Mouse (Mus musculus) neural tube, embryonic 11.5 days (tissue): Measurements from ENCODE around the gene Arhgap17. TPM values are rescaled to one million over a fixed set of nuclear protein-coding genes. Genes with fewer than 3 reads are reported as not detected.

Experiments
- ATAC-seq: fragments of 200-750 bp; cut with Nextera tagmentation; 2 replicates; pipeline ENCODE4 v1.8.0; 2017; ENCODE audit warnings: moderate number of reproducible peaks, mild to moderate bottlenecking, moderate TSS enrichment, moderate library complexity; ENCODE audit not compliant: insufficient read depth, low FRiP score, low TSS enrichment
- DNase-seq: peaks from one replicate; pipeline ENCODE4 v3.0.0-alpha.2; 2015; ENCODE audit warnings: low spot score
- H3K27ac ChIP-seq: fragments of 300-500 bp; sonication (generic); 2 replicates; pipeline ENCODE4 v1.5.1; 2014; ENCODE audit warnings: low read depth, mild to moderate bottlenecking, low read length
- H3K27me3 ChIP-seq: fragments of 300-500 bp; sonication (generic); 2 replicates; pipeline ENCODE4 v1.6.1; 2014; ENCODE audit warnings: mild to moderate bottlenecking, low read length, mixed read lengths; ENCODE audit not compliant: control insufficient read depth, insufficient read depth
- H3K36me3 ChIP-seq: fragments of 300-500 bp; sonication (generic); 2 replicates; pipeline ENCODE4 v1.6.1; 2014; ENCODE audit warnings: mild to moderate bottlenecking, low read length, moderate library complexity, mixed read lengths; ENCODE audit not compliant: control insufficient read depth, insufficient read depth
- H3K4me1 ChIP-seq: fragments of 300-500 bp; sonication (generic); 2 replicates; pipeline ENCODE4 v1.6.1; 2014; ENCODE audit warnings: low read length, mixed read lengths; ENCODE audit not compliant: control insufficient read depth, insufficient read depth
- H3K4me2 ChIP-seq: fragments of 300-500 bp; sonication (generic); 2 replicates; pipeline ENCODE4 v1.6.1; 2014; ENCODE audit warnings: low read depth, mild to moderate bottlenecking, moderate library complexity
- H3K4me3 ChIP-seq: fragments of 300-500 bp; sonication (generic); 2 replicates; pipeline ENCODE4 v1.5.1; 2014; ENCODE audit warnings: low read depth, low read length
- H3K9ac ChIP-seq: fragments of 300-500 bp; sonication (generic); 2 replicates; pipeline ENCODE4 v1.6.1; 2014; ENCODE audit warnings: mild to moderate bottlenecking, low read length
- H3K9me3 ChIP-seq: fragments of 300-500 bp; sonication (generic); 2 replicates; pipeline ENCODE4 v1.6.1; 2016; ENCODE audit warnings: low read length; ENCODE audit not compliant: control insufficient read depth
- WGBS: fragments of 180-500 bp; shearing (Covaris S2); extraction: QIAGEN DNeasy Blood & Tissue Kit; methylation state at CpG from one replicate; pipeline ENCODE4 v1.1.7; 2014; 5-methylcytosine and 5-hydroxymethylcytosine counted together
- polyA plus RNA-seq: library from polyadenylated mRNA; unstranded; fragments of >200 nt; fragmentation: Nextera tagmentation; extraction: Ambion mirVana; gene quantifications from 2 replicates; pipeline ENCODE4 v1.2.1, GENCODE M21; 2014

Gene Arhgap17
- polyA plus RNA-seq, 1 experiment from 2014 or later: 32.9 TPM

- no peaks in the 10 kb centered on the region for H3K27me3 ChIP-seq
- H3K9me3 ChIP-seq: no peaks in the 10 kb centered on the region
- ATAC-seq: no peak
- WGBS: 85% methylated on average over 5 of the region's 5 CpGs
- DNase-seq: no peak
- no peaks in the 10 kb centered on the region for H3K36me3 ChIP-seq
- no peaks in the 10 kb centered on the region for H3K4me1 ChIP-seq
- H3K4me3 ChIP-seq: no peak overlapping the region
- no peak overlapping the region for H3K9ac ChIP-seq
- H3K4me2 ChIP-seq: no peak overlapping the region
- H3K27ac ChIP-seq: no peak overlapping the region
Measured at GRCm38 (mm10) chr7:123353879-123354278, 15.8 kb downstream of the Arhgap17 start.

GRCm38 (mm10) chr7:123353081-123353480 is 16.6 kb downstream of the Arhgap17 start:
- ATAC-seq (no peak), DNase-seq (no peak)
- WGBS: 95% methylated on average over 4 of the region's 4 CpGs
- Histone ChIP-seq H3K4me2 (no peak overlapping the region), H3K9me3 (no peaks in the 10 kb centered on the region), H3K4me3 (no peak overlapping the region), H3K27me3 (no peaks in the 10 kb centered on the region), H3K9ac (no peak overlapping the region), H3K36me3 (no peaks in the 10 kb centered on the region), H3K27ac (no peak overlapping the region), H3K4me1 (no peaks in the 10 kb centered on the region)

- Histone ChIP-seq H3K4me1 (no peaks in the 10 kb centered on the region), H3K27ac (no peak overlapping the region), H3K4me3 (no peak overlapping the region), H3K9ac (no peak overlapping the region), H3K36me3 (no peaks in the 10 kb centered on the region), H3K27me3 (no peaks in the 10 kb centered on the region), H3K9me3 (no peaks in the 10 kb centered on the region), H3K4me2 (no peak overlapping the region)
- 71% methylated on average over 2 of the region's 2 CpGs for WGBS
- DNase-seq: no peak
- no peak for ATAC-seq
Measured at GRCm38 (mm10) chr7:123350243-123350642, 19.5 kb downstream of the Arhgap17 start.

GRCm38 (mm10) chr7:123349813-123350212 is 19.9 kb downstream of the Arhgap17 start:
- no peak overlapping the region for H3K4me2 ChIP-seq
- H3K27me3 ChIP-seq: no peaks in the 10 kb centered on the region
- no peaks in the 10 kb centered on the region for H3K9me3 ChIP-seq
- 73% methylated on average over 11 of the region's 11 CpGs for WGBS
- H3K27ac ChIP-seq: no peak overlapping the region
- no peak overlapping the region for H3K9ac ChIP-seq
- ATAC-seq (no peak), DNase-seq (no peak)
- H3K4me1 ChIP-seq: no peaks in the 10 kb centered on the region
- no peaks in the 10 kb centered on the region for H3K36me3 ChIP-seq
- no peak overlapping the region for H3K4me3 ChIP-seq

- WGBS: 82% methylated on average over 7 of the region's 7 CpGs
- Histone ChIP-seq H3K4me3 (no peak overlapping the region), H3K4me1 (peaks cover 2% of the 10 kb centered on the region; the same call in 1 of the 2 replicates), H3K4me2 (no peak overlapping the region), H3K36me3 (no peaks in the 10 kb centered on the region), H3K9me3 (no peaks in the 10 kb centered on the region), H3K27me3 (no peaks in the 10 kb centered on the region), H3K27ac (no peak overlapping the region), H3K9ac (no peak overlapping the region)
- DNase-seq: no peak
- ATAC-seq: no peak
Measured at GRCm38 (mm10) chr7:123346631-123347290, 23.0 kb downstream of the Arhgap17 start.

GRCm38 (mm10) chr7:123345041-123345544 is 24.6 kb downstream of the Arhgap17 start:
- no peak for DNase-seq
- Histone ChIP-seq H3K4me3 (no peak overlapping the region), H3K9me3 (no peaks in the 10 kb centered on the region), H3K4me2 (no peak overlapping the region), H3K4me1 (peaks cover 5% of the 10 kb centered on the region; the same call in 1 of the 2 replicates), H3K27ac (no peak overlapping the region), H3K9ac (no peak overlapping the region), H3K36me3 (no peaks in the 10 kb centered on the region), H3K27me3 (no peaks in the 10 kb centered on the region)
- ATAC-seq: no peak
- 81% methylated on average over 3 of the region's 3 CpGs for WGBS

GRCm38 (mm10) chr7:123344079-123344780 is 25.5 kb downstream of the Arhgap17 start:
- peaks cover 5% of the 10 kb centered on the region; the same call in 1 of the 2 replicates for H3K4me1 ChIP-seq
- no peak overlapping the region for H3K9ac ChIP-seq
- H3K4me3 ChIP-seq: no peak overlapping the region
- DNase-seq (no peak), ATAC-seq (no peak)
- H3K27ac ChIP-seq: no peak overlapping the region
- no peaks in the 10 kb centered on the region for H3K27me3 ChIP-seq
- 91% methylated on average over 5 of the region's 5 CpGs for WGBS
- H3K36me3 ChIP-seq: no peaks in the 10 kb centered on the region
- H3K9me3 ChIP-seq: no peaks in the 10 kb centered on the region
- no peak overlapping the region for H3K4me2 ChIP-seq

GRCm38 (mm10) chr7:123341896-123342295 is 27.8 kb downstream of the Arhgap17 start:
- H3K9ac ChIP-seq: no peak overlapping the region
- H3K4me3 ChIP-seq: no peak overlapping the region
- DNase-seq (no peak), ATAC-seq (no peak)
- H3K27me3 ChIP-seq: no peaks in the 10 kb centered on the region
- peaks cover 5% of the 10 kb centered on the region; the same call in 1 of the 2 replicates for H3K4me1 ChIP-seq
- H3K9me3 ChIP-seq: no peaks in the 10 kb centered on the region
- no peak overlapping the region for H3K4me2 ChIP-seq
- WGBS: 73% methylated on average over 5 of the region's 5 CpGs
- H3K36me3 ChIP-seq: no peaks in the 10 kb centered on the region
- H3K27ac ChIP-seq: no peak overlapping the region

- Histone ChIP-seq H3K4me1 (peaks cover 5% of the 10 kb centered on the region; the same call in 1 of the 2 replicates), H3K9me3 (no peaks in the 10 kb centered on the region), H3K27me3 (no peaks in the 10 kb centered on the region), H3K9ac (no peak overlapping the region), H3K4me3 (no peak overlapping the region), H3K27ac (no peak overlapping the region), H3K36me3 (no peaks in the 10 kb centered on the region), H3K4me2 (no peak overlapping the region)
- ATAC-seq: no peak
- WGBS: 48% methylated on average over 8 of the region's 8 CpGs
- DNase-seq: no peak
Measured at GRCm38 (mm10) chr7:123338351-123338750, 31.4 kb downstream of the Arhgap17 start.
